Mouse (Mus musculus) mature B cell (primary cell): Measurements from ENCODE around the gene Lrch3.
"Not testable (repeated sequence)": the region's sequence is repeated elsewhere in the genome, so short reads cannot be mapped to it uniquely, and the experiment has no call there.

ENCODE experiments used
- in situ Hi-C: fragments of 300-500 bp; cut with MboI; formaldehyde crosslinking; loops from 2 replicates; pipeline ENCODE4 v1.14.3; 2019

Gene Lrch3

DNA sequence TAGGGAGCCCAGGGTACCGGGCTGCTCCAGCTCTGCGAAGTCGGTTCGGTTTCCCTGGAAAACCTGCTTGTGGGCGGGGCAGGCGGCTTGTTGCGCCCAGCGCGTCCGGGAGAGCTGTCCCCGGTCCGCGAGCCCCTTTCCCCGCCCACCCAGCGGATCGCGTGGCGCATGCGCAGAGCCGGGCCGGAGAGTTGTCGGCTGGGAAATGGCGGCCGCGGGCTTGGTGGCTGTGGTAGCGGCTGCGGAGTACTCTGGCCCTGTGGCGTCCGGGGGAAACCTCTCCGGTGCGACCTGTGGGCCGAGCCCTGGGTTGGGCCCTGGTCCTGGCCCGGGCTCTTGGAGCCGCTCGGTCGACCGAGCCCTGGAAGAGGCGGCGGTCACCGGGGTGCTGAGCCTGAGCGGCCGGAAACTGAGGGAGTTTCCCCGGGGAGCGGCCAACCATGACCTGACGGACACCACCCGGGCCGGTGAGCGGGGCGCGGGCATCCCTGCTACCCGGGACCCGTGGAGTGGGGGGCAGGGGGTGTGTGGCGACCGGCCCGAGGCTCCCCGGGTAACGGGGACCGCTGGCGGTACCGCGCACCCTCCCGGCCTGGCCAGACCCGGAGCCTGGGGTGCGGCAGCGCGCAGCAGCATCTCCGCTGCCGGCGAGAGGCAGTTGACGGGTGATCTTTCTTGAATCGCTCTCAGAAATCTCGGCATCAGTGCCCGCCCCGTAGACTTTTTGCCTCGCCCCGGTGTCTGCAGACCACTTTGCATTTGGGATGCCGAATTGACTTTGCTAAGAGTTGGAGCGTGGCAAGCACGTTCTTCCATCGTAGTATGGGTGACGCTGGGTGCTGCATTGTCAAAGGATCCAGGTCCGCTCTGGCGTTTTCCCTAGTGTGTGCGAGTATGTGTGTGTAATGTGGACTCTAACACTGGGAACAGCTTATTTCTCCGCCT lies at the start of gene Lrch3:
Gene Lrch3 (plus strand): TSS at position 164 of the 945 bp plus-strand sequence.
- in situ Hi-C loops, result no loop called here

DNA sequence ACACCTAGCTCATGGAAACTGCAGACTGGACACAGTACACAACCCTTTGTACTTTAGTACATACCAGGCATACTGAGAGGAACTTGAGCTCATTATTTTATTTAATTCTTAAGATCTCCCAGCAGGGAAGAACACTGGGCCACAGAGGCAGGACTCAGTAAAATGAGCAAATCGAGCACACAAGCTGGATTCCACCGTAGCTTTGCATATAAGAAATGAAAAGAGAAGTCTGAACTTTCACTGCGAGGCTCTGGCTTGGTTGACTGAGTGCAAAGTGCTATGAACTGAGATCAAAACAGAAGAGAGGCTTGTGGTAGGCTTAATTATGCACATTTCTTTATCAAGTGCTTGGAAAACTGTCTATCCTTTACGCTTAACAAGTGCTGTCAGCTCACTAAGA lies 48.5 kb upstream of the Lrch3 start:
- in situ Hi-C loops, result no loop called here

DNA sequence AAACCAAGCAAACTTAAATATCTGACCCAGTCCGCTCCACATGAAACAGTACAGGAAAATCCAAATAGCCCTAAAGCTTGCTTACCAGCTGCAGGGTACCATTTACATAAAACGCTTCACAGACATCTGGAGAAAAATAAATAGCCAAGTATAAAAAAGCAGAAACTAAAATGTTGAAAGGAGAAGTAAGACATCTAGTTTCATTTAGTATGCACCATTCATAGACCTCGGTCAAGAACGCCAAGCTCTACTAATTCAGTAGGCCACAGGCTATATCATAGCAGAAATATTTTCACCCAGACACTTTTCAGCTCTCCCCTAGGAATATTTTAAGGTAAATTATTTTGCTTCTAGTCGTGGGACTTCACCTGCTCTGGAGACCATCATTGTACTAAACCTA lies 47.2 kb upstream of the Lrch3 start:
- in situ Hi-C loops, result no loop called here

DNA sequence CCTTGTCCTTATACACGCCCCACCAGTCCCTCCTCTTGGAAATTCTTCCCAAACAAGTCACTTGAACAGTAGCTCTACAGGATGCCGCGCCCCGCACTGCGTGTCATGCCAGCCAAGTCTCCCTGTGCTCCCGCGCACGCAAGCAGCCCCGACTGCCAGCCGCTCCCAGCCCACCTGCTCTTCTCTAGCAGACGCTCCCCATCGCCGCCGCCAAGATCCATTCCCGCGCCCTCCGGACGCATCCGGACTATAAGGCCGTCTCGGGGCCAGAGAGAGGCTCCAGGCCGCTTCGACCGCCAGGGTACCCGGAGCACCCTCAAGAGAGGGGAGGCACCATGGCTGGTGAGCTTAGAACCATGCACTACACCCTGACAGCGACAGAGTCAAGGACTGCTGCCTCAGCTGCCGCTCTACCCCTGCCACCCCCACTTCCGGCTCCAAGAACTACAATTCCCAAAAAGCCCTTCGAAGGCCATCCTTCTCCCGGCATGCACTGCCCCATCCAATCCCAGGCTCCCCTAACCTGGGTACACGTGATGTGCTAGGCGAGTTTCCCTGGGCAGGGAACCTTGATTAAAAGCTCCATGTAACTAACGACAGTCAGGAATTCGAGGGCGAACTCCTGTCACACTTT lies 45.9 kb upstream of the Lrch3 start:
- in situ Hi-C loops, result no loop called here

DNA sequence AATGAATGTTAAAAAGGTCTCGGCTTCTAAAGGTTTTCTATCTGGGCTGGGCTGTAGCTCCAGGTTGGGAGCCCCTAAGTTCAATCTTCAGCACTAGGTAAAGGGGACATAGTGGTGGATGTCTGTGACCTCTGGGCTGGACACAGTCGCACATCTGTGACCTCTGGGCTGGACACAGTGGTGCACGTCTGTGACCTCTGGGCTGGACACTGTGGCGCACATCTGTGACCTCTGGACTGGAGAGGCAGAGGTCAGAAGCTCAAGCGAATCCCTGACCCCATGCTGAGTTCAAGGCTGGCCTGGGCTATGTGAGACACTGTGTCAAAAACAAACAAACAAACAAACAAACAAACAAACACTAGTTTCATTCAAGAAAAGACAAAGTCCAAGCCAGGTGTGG lies 43.7 kb upstream of the Lrch3 start:
- in situ Hi-C loops, result no loop called here

DNA sequence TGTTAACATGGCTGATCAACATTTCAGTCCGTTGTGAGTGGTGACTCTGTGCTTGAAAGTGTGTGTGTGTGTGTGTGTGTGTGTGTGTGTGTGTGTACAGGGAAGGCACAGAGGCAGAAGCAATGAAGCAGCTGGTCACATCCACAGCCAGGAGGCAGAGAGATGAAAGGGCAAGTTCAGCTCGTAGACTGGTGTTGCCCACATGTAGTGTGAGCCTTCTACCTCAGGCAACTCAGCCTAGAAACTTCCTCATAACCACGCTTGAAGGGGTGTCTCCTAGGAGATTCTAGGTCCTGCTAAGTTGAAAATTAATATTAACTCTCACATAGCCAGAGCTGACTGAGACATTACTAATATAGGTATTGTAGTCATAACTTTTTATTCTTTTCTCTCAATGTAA lies 40.5 kb upstream of the Lrch3 start:
- in situ Hi-C loops, result no loop called here

DNA sequence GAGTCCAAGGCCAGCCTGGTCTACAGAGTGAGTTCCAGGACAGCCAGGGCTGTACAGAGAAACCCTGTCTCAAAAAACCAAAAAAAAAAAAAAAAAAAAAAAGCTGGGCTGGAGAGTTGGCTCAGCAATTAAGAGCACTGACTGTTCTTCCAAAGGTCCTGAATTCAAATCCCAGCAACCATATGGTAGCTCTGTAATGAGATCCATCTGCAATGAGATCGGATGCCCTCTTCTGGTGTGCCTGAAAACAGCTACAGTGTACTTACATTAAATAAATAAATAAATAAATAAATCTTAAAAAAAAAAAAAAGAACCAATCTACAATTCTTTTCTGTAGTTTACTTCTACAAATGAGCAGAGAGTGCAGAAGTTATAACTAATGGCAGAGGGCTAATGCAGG lies 38.6 kb upstream of the Lrch3 start:
- in situ Hi-C loops, result not testable (repeated sequence)

DNA sequence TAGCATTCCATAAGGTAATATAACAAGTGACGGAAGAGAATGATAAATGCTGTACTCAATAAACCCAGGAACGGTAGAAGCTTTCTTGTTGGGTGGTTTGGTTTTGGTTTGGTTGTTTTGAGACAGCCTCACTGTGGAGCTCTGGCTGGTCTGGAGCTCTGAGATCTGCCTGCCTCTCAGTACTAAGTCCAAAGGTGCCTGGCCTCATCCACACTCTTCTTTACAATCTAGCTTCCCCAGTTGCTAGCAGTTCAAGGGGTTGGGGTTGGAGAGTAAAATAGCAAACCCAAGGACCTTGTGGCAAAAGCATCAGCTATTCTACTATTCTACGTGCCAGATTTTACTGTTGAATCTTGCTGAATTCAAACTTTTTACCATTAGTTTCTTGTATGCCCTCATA lies 38.1 kb upstream of the Lrch3 start:
- in situ Hi-C loops, result no loop called here

DNA sequence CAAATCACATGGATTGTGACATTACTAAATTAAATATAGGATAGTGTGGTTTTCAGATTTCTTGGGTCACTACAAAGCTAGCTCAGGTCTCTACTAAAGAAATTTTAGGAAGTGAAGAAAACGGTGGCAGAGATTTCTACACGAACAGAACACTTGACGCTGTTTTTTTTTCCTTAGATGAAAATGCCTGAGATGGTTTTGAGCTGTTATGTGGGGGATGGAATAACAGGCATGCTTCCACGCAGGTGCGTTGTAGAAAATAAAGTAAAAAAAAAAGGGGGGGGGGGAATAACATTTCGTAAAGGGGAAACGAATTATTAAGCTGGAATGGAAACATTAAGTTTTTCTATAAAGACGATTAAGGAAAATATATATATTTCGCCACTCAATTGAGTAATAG lies 37.1 kb upstream of the Lrch3 start:
- in situ Hi-C loops, result no loop called here

DNA sequence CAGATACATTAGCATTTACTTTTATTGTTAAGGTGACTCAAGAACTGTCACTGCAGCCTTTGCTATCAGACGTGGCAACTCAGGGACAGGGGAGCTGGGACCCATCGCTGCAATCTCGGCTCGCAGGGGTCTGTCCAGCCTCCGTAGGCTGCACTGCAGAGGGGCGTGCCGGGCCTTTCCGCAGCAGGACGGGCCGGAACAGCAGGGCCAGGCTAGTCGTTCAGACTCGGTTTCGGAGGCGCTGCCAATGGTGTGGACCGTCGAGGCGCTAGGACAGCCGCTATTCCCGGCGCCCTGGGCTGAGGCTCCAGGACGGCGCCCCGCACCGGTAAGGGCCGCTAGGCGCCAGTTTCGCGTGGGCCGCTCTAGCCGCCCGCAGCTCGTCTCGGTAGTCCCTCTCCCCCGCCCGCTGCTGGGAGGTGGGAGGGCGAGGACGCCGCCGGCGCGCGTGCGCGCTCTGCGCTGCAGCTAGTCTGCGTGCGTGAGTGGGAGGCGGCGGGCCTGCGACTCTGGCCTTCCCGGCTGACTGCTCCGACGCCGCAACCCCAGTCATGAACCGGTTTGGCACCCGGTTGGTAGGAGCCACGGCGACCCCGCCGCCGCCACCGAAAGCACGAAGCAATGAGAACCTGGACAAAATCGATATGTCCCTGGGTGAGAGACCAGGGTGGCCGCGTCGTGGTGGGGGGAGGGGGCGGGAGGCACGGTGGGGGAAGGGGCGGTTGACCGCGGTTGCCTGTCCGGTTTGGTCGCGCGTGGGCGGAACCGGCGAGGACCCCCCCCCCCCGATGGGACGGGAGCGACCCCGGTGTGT lies 36.4 kb upstream of the Lrch3 start, which contains the start of the genes Fyttd1 and Rubcn:
Gene Fyttd1 (plus strand): TSS at position 158 of the 814 bp plus-strand sequence.
Gene Rubcn (minus strand): TSS at position 424 of the 814 bp plus-strand sequence.
- in situ Hi-C loops, result no loop called here

DNA sequence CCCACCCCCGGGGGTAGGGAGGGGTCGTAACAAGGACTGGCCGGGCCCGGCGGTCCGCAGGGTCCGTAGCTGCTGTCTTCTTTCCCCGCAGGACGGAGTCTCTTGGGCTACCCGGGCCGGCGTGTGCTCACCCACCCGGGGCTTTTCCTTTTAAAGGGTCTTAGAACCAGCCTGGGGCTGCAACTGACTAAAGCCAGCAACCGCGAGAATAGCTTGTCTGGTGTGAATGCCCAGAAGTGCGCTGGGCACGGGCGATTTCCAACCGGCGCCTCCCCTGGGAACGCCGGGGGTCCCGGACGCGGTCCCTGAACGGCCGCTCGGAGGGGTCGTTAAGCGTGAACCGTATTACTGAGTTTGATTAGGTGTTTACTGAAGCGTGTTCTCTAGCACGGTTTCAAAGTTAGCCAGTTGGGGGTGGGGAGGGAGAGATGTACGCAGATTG lies 35.7 kb upstream of the Lrch3 start:
- in situ Hi-C loops, result no loop called here

DNA sequence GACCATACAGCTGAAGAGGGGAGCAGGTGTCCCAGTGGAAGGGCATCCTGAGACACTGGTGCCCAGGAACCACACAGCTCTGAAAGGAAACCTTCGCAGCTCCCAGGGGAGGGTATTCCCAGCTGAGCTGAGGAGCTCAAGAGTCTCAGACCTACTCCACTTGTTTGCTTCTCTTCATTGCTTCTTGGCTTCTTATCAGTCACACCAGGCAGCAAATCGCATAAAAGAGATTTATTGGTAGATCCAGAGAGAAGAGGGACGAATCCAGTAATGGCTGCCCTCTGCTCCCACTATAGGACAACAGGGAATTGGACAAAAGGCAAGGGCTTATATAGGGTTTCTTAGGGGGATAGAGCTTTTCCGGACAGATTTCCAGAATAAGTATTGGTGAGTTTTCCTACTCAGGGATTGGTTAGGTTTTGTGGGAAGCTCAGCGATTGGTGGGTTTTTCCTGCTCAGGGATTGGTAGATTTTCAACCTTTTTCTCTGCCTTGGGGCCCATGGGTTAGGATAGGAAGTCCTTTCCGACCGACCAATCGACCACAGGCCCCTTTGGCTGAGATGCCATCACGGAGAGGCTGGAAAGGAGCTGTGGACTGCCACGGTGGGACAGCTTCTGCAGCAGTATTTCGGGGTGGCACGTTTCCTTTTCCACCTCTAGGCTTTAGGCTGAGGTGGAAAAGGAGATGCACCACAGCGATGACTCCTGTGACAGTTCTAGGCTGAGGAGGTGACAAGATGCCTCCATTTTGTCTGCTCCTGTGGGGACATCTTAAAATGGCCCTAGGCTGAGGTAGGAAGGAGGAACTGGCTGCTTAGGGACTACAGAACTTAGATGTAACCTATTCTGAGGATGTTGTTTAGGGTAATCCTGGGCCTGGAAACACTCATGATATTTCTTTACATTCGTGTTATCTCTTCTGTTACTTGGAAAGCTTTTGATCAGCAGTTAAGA lies 34.7 kb upstream of the Lrch3 start:
- in situ Hi-C loops, result no loop called here

DNA sequence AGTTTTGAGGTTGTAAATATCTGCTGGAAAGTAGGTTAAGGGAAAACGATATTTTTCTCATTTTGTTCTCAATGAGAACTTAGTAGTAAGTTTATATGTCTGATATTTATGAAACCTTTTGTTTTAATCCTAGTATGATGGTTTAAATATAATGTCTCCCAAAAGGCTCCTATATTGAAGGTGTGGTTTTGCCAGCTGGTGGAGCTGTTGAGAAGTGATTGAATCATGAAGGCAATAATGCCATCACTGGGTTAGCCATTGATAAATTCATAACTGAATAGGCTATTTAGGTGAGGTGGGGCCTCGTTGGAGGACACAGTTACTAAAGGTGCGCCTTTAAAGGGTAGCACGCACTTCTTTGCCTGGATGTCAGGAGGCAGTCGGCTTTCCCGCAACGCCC lies 32.4 kb upstream of the Lrch3 start:
- in situ Hi-C loops, result no loop called here

DNA sequence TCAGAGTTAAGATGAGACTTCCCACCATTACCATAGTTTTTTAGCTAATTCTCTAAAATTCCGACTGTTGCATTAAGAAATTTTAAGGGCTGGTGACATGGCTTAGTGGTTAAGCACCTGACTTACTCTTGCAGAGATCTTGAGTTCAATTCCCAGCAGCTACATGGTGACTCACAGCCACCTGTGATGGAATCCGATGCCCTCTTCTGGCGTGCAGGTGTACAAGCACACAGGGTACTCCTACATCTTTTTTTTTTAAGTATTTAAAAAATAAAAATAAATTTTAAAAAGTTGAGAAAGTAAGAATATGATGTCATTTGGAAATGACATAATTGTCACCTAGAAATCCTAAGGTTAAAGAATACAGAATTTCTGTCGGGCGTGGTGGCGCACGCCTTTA lies 25.9 kb upstream of the Lrch3 start:
- in situ Hi-C loops, result no loop called here

DNA sequence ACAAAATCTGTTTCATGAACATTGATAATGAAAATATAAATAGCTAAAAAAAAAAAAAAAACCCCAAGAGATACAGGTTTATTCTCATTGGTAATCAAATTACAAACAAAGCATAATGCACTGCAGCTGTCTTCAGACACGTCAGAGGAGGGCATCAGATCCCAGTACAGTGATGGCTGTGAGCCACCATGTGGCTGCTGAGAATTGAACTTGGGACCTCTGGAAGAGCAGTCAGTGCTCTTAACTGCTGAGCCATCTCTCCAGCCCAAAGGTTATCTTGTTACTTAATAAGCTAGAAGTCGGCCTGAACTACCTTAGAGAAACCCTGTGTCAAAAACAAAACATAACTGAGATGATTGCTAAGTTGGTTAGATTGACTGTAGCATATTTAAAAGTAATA lies 24.0 kb upstream of the Lrch3 start:
- in situ Hi-C loops, result no loop called here

DNA sequence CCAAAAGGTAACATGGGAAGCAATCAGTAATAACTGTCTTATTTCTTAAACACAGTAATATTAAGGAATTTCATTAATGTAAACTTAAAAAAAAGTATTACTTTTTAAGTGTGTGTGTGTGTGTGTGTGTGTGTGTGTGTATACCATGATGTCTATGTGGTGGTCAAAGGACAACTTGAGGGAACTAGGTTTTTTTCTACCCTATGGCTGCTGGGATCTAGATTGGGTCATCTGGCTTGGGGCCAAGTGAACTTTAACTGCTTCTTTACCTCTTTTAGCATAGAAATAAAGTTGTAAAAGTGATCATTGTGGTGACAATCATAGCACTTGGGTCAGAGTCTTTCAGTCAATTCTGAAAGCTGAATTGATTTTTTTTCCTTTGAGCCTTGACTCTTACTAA lies 17.8 kb upstream of the Lrch3 start:
- in situ Hi-C loops, result no loop called here

DNA sequence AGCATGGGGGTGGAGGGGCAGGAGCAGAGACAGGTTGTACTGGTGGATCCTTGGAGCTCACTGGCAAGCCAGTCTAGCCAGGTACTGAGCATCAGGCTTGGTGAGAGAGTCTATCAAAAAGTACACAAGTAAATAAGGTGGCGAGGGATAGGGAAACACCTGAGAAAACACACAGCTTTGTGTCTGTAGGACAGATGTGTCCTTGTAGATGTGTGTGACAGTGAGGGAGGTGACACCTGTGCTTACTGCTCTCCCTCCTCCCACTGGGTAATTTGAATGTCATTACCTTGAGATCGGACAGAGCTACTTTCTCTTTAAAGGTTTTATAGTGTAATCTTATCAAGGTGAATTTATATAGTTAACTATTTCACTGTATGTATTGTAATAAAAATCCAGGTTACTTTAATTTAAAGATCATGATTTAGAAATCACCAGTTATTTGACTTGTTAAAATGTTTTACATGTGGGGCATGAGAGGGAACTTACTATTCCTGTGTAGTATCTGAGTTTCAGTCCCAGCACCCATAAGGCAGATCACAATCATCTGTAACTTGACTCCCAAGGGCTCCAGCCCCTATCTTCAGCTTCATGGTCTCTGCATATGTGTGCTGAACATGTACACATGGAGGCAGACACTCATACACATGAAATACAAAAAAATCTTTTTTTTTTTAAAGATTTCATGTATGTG lies 12.4 kb upstream of the Lrch3 start:
- in situ Hi-C loops, result no loop called here

DNA sequence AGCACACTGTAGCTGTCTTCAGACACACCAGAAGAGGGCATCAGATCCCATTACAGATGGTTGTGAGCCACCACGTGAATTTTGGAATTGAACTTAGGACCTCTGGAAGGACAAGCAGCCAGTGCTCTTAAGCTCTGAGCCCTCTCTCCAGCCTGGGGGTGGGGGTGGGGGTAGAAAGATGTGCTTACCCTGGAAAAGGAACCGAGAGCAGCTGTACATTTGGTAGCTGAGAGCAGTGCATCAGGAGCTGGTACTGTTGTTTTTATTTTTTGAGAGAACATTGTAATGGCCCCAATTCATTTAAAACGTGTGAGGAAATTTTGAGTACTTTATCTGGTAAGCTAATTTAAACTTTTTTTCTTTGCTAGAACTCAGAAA lies 11.9 kb upstream of the Lrch3 start:
- in situ Hi-C loops, result no loop called here

DNA sequence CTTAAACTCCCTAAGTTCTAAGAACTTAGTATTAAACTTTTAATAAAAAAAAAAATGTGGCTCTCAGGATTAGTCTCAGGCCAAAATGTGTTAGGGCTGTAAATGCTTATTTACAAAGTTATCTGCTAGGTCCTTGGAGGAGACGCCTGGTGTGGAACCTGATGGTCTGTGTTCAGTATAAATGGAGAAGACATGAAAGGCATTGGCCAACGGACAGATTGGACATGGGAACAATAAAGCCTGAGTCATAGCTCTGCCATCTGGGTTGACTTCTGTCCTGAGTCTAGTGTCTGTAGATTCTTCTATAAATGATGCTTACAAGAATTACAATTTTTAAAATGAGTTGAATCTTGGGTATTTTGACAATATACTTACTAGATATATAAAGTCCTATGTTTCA lies 7.7 kb upstream of the Lrch3 start:
- in situ Hi-C loops, result no loop called here

DNA sequence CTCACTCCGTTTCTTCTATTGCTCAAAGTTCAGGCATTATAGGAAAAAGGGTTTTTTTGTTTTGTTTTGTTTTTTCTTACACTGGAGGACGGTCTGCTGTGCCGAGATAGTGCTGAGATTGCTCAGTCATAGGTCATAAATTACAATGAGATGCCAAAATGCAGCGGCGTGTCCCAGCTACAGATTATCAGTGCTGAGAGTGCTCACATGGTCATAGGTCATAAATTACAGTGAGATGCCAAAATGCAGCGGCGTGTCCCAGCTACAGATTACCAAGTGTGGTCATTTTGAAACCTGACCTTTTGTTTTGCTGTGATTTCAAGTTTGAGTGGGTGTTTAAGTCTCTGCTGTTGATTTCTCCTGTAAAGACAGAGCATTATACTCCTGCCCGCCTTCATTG lies 7.2 kb upstream of the Lrch3 start:
- in situ Hi-C loops, result no loop called here

DNA sequence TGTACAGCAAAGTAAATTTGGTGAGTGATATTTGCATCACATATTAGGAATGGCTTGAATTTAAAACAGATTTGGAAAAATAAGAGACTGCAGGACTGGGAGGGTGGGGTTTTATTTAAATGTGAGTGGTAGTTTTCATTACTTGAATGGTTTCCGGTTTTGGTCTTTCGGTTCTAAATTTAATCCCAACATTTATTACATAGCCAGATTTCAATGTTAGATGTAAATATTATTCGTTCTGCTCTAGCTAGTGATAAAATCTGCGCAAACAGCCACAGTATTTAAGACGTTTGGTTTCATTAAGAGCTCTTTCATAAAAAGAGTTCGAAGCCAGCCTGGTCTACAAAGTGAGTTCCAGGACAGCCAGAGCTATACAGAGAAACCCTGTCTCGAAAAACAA lies 688 bp upstream of the Lrch3 start:
- in situ Hi-C loops, result no loop called here
